Mouse (Mus musculus) WW6 (cell line): ENCODE measurements around the gene Pde3b.
"Not testable (repeated sequence)": the region's sequence is repeated elsewhere in the genome, so short reads cannot be mapped to it uniquely, and the experiment has no call there.

ENCODE experiments used
- DNase-seq: peaks from one replicate; pipeline ENCODE4 v3.0.0-alpha.2; 2013; ENCODE audit warnings: low read depth, low spot score

Pde3b gene

GRCm38 (mm10) chr7:114478901-114479300 lies 63.8 kb downstream of the Pde3b start:
- peak; percentile 22 for DNase-seq

- no peak for DNase-seq
These were observed 64.7 kb downstream of the Pde3b start for GRCm38 (mm10) chr7:114479779-114480178.

GRCm38 (mm10) chr7:114480196-114480989 lies 65.3 kb downstream of the Pde3b start:
- DNase-seq: no peak

- no peak for DNase-seq
These were observed 65.9 kb downstream of the Pde3b start for GRCm38 (mm10) chr7:114481008-114481407.

- DNase-seq: no peak
These were observed 66.4 kb downstream of the Pde3b start for GRCm38 (mm10) chr7:114481429-114481931.

- DNase-seq: no peak
These were observed 77.5 kb downstream of the Pde3b start for GRCm38 (mm10) chr7:114492540-114492939.

- DNase-seq: no peak
These were observed 79.0 kb downstream of the Pde3b start for GRCm38 (mm10) chr7:114494033-114494432.

- no peak for DNase-seq
These were observed 84.2 kb downstream of the Pde3b start for GRCm38 (mm10) chr7:114499293-114499692.

GRCm38 (mm10) chr7:114508879-114509278 lies 93.8 kb downstream of the Pde3b start:
- no peak for DNase-seq

GRCm38 (mm10) chr7:114520122-114520521 lies 105.0 kb downstream of the Pde3b start:
- no peak for DNase-seq

- no peak for DNase-seq
These were observed 111.2 kb downstream of the Pde3b start for GRCm38 (mm10) chr7:114526245-114526644.

GRCm38 (mm10) chr7:114536179-114536578 lies 121.1 kb downstream of the Pde3b start:
- no peak for DNase-seq

- peak; percentile 71 for DNase-seq
These were observed 147.6 kb downstream of the Pde3b start, which contains the start of gene Cyp2r1 for GRCm38 (mm10) chr7:114562531-114563241. TSS of gene Cyp2r1 (minus strand) at chr7:114562972.

GRCm38 (mm10) chr7:114573866-114574265 lies 158.8 kb downstream of the Pde3b start:
- DNase-seq: not testable (repeated sequence)

GRCm38 (mm10) chr7:114576931-114577330 lies 161.8 kb downstream of the Pde3b start:
- no peak for DNase-seq

- no peak for DNase-seq
These were observed 162.6 kb downstream of the Pde3b start for GRCm38 (mm10) chr7:114577665-114578064.

GRCm38 (mm10) chr7:114580426-114580825 lies 165.3 kb downstream of the Pde3b start:
- peak; percentile 16 for DNase-seq

GRCm38 (mm10) chr7:114581200-114581599 lies 166.1 kb downstream of the Pde3b start:
- no peak for DNase-seq

- no peak for DNase-seq
These were observed 167.4 kb downstream of the Pde3b start for GRCm38 (mm10) chr7:114582441-114582840.
